Mouse (Mus musculus) megakaryocyte, embryonic 14.5 days (primary cell): ENCODE measurements around the gene Lsm14b.

Experiments used
- FLI1 ChIP-seq: IDR thresholded peaks from 2 replicates; pipeline ENCODE4 v1.6.1; 2012; ENCODE audit warnings: low read length, inconsistent platforms, mixed read lengths
- GATA1 ChIP-seq: IDR thresholded peaks from 3 replicates; pipeline ENCODE4 v1.6.1; 2012; ENCODE audit warnings: mixed read lengths, low read length, inconsistent platforms, borderline replicate concordance

- TF ChIP-seq GATA1 (no peak), FLI1 (no peak)
Observed at GRCm38 (mm10) chr2:180027768-180028167, 3.0 kb downstream of the Lsm14b start.
